In the genomic region with DNA sequence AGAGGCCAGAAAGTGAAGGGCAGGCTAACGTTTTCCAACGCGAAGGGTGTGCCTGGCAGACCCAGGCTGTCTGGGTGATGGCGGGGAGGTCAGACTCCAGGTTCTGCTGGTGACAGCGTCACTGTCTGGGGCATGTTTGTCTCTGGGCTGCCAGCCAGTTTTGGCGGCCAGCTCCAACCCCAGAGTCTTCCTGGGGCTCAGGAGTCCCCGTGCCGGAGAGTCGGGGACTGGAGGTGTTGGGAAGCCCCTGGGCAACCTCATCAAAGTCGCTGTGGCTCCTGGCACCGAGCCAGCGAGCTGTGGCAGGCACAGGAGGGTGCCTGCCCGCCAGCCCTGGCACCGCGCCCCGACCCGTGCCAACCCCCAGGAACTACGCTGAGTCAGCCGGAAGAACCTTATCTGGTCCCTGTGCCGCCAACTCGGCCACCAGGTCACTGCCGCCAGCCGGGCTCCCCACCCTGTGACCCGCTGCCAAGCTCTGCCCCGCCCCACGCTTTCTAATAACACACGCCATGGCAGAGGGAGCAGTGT, we compare ENCODE assay signal across 8 mouse cellular contexts. TPM values are rescaled to one million over a fixed set of nuclear protein-coding genes. Genes with fewer than 3 reads are reported as not detected.
DNase-seq lines count a peak whose midpoint lies in the region; ATAC-seq lines count a peak whose summit lies in the region.

No protein-coding gene starts in this region.

- H3K27me3 ChIP-seq in heart, embryonic 15.5 days = no peaks in the 10 kb centered on the region
- H3K27me3 ChIP-seq in midbrain, embryonic 14.5 days (ENCODE audit: control insufficient read depth, insufficient read depth, low read length) = no peaks in the 10 kb centered on the region

- ATAC-seq in heart, embryonic 15.5 days (replicated peaks; ENCODE audit: insufficient number of reproducible peaks, insufficient read depth, low FRiP score, low read depth) = peak; percentile 72
- ATAC-seq in midbrain, embryonic 14.5 days (ENCODE audit: low FRiP score, low TSS enrichment) = no peak

- H3K9ac ChIP-seq in heart, embryonic 15.5 days = no peak overlapping the region
- no peak overlapping the region for H3K9ac ChIP-seq in midbrain, embryonic 14.5 days (replicated peaks; ENCODE audit: low read length)

- H3K4me1 ChIP-seq in heart, embryonic 15.5 days (replicated peaks) = peaks cover 81% of the 10 kb centered on the region
- 0 out of 2 replicates have a peak, but pooled peaks cover 8% of the 10 kb centered on the region for H3K4me1 ChIP-seq in midbrain, embryonic 14.5 days (ENCODE audit: control insufficient read depth, insufficient read depth, low read length)

- 25% methylated on average over 27 of the region's 27 CpGs for WGBS in heart, embryonic 15.5 days
- WGBS in midbrain, embryonic 14.5 days = 66% methylated on average over 27 of the region's 27 CpGs

- H3K4me2 ChIP-seq in heart, embryonic 15.5 days = peak overlapping the region; percentile 59
- no peak overlapping the region for H3K4me2 ChIP-seq in midbrain, embryonic 14.5 days (ENCODE audit: low read length)

- peak overlapping the region; percentile 73 for H3K27ac ChIP-seq in heart, embryonic 15.5 days
- 0 out of 2 replicates have a peak overlapping the region, but pooled peaks have one; percentile 13 for H3K27ac ChIP-seq in midbrain, embryonic 14.5 days (replicated peaks; ENCODE audit: low read depth, low read length)

- no peaks in the 10 kb centered on the region for H3K9me3 ChIP-seq in heart, embryonic 15.5 days (replicated peaks)
- no peaks in the 10 kb centered on the region for H3K9me3 ChIP-seq in midbrain, embryonic 14.5 days (ENCODE audit: control insufficient read depth, low read length)

- peak overlapping the region; percentile 30 for H3K4me3 ChIP-seq in heart, embryonic 15.5 days
- H3K4me3 ChIP-seq in midbrain, embryonic 14.5 days (replicated peaks; ENCODE audit: low read depth, low read length) = no peak overlapping the region

- DNase-seq in 3134 (ENCODE audit: extremely low read depth, insufficient read length, low spot score) (peak; percentile 91), MN1 (ENCODE audit: low spot score) (peak; percentile 87)
- DNase-seq in cerebellum, postnatal 36 days = peak; percentile 61 to 63
- DNase-seq in kidney, postnatal 36 days = peak; percentile 86 to 88
- DNase-seq in midbrain, embryonic 14.5 days = no peak
- peak; percentile 57 for DNase-seq in testis, postnatal 14 days (ENCODE audit: low spot score)
- no peak for DNase-seq in left cerebral cortex, adult 18-20 months (ENCODE audit: low spot score in 2 of 2)

- no peaks in the 10 kb centered on the region; the same call in 1 of the 2 replicates for H3K36me3 ChIP-seq in heart, embryonic 15.5 days
- H3K36me3 ChIP-seq in midbrain, embryonic 14.5 days (ENCODE audit: control insufficient read depth, insufficient read depth, low read length) = peaks cover 30% of the 10 kb centered on the region

RNA-seq across cellular contexts. Expression of a gene that starts 10.1 kb away (rescaled TPM):
- polyA plus RNA-seq in heart, embryonic 15.5 days (2015; fragmentation: Nextera tagmentation; extraction: Ambion mirVana) = 2.1 and 3.7 TPM in 2 replicates
- polyA plus RNA-seq in midbrain, embryonic 14.5 days (2014; fragmentation: Nextera tagmentation; extraction: Ambion mirVana) = 2.4 and 4.0 TPM in 2 replicates
- total RNA-seq in left cerebral cortex, adult 18-20 months (2021) = 1 to 10 TPM; 5.6 to 7.2 TPM

RNA-seq across cellular contexts. Expression of a gene that starts 16.0 kb away (rescaled TPM):
- polyA plus RNA-seq in heart, embryonic 15.5 days (2015; fragmentation: Nextera tagmentation; extraction: Ambion mirVana) = 95.2 and 118 TPM in 2 replicates
- 220 and 229 TPM in 2 replicates for polyA plus RNA-seq in midbrain, embryonic 14.5 days (2014; fragmentation: Nextera tagmentation; extraction: Ambion mirVana)
- total RNA-seq in left cerebral cortex, adult 18-20 months (2021) = 100 to 1,000 TPM; 307 to 318 TPM

RNA-seq across cellular contexts. Expression of a gene that starts 20.2 kb away (rescaled TPM):
- 0.34 and 0.51 TPM in 2 replicates for polyA plus RNA-seq in heart, embryonic 15.5 days (2015; fragmentation: Nextera tagmentation; extraction: Ambion mirVana)
- polyA plus RNA-seq in midbrain, embryonic 14.5 days (2014; fragmentation: Nextera tagmentation; extraction: Ambion mirVana) = 2.4 and 2.9 TPM in 2 replicates
- total RNA-seq in left cerebral cortex, adult 18-20 months (2021) = 10 to 100 TPM in 1 of 2 experiments, 1 to 10 TPM in 1; 5.3 to 10.3 TPM

RNA-seq across cellular contexts. Expression of a gene that starts 23.0 kb away (rescaled TPM):
- polyA plus RNA-seq in heart, embryonic 15.5 days (2015; fragmentation: Nextera tagmentation; extraction: Ambion mirVana) = 56.7 and 66.6 TPM in 2 replicates
- polyA plus RNA-seq in midbrain, embryonic 14.5 days (2014; fragmentation: Nextera tagmentation; extraction: Ambion mirVana) = 89.6 and 117 TPM in 2 replicates
- total RNA-seq in left cerebral cortex, adult 18-20 months (2021) = 10 to 100 TPM; 45.3 to 46.5 TPM

RNA-seq across cellular contexts. Expression of a gene that starts 26.3 kb away (rescaled TPM):
- polyA plus RNA-seq in heart, embryonic 15.5 days (2015; fragmentation: Nextera tagmentation; extraction: Ambion mirVana) = 15.7 TPM in 1 of 2 replicates, not detected in the other
- polyA plus RNA-seq in midbrain, embryonic 14.5 days (2014; fragmentation: Nextera tagmentation; extraction: Ambion mirVana) = 3.5 and 8.6 TPM in 2 replicates
- not detected for total RNA-seq in left cerebral cortex, adult 18-20 months (2021)

Comparison
In these comparisons a context has a peak if more than half of its experiments do, and no peak if none do; other contexts are left out.
1. DNase-seq: peak in 3134 (single experiment), MN1 (single experiment), cerebellum, postnatal 36 days (2 of 2), kidney, postnatal 36 days (2 of 2) and testis, postnatal 14 days (single experiment); none in midbrain, embryonic 14.5 days (single experiment) and left cerebral cortex, adult 18-20 months (0 of 2).